Mouse (Mus musculus): ENCODE measurements around the gene Exoc6.

DNA sequence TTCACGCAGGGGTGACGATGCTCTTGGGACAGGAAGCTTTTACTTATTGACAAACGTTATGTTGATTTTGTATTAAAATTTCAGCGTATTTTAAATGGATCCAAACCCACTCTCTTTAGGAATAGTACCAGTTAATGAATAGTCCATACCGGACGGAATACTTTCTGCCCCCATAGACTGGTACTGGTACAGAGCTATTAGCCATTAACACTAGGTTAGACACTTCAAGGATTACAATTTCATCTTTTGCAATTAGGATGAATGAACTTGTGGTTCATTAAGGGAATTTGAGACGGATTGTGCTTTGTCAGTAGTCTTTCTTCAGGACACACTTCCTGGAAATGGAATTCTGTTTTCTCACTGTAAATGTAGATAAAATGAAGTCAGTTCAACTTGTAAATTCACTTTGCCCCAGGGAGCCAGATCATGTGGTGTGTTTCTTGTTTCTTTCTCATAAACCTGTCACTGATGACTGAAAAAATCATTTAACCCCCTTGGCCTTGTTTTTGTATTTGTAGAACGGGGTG, 885 bp downstream of the Exoc6 start:
- TF ChIP-seq CTCF (IDR thresholded peaks at IDR 0.05; ENCODE audit: low read depth, low read length) (no peak), EP300 (IDR thresholded peaks at IDR 0.05; ENCODE audit: insufficient read depth, low read depth, low read length) (no peak), POLR2A (IDR thresholded peaks at IDR 0.05; ENCODE audit: insufficient read depth, low read length) (no peak)
